Mouse (Mus musculus): ENCODE data around the gene Vinac1.

- TF ChIP-seq CTCF (IDR thresholded peaks at IDR 0.05; ENCODE audit: low read depth, low read length) (no peak), POLR2A (IDR thresholded peaks at IDR 0.05; ENCODE audit: extremely low read depth, insufficient read depth, low read length) (no peak)
These were observed 41.7 kb downstream of the Vinac1 start for GRCm38 (mm10) chr2:129006194-129006749.
